Mouse (Mus musculus): ENCODE measurements around the gene Ctns. TPM values are rescaled to one million over a fixed set of nuclear protein-coding genes. Genes with fewer than 3 reads are reported as not detected.

The Ctns gene
- polyA plus RNA-seq, 2 experiments from 2014 or later = 12.9 to 18.3 TPM

- ATAC-seq = peak; percentile 91
Measured at GRCm38 (mm10) chr11:73137591-73138501, 61.0 kb downstream of the Ctns start, which contains the start of gene Haspin. Haspin (minus strand) TSS chr11:73138294.

DNA sequence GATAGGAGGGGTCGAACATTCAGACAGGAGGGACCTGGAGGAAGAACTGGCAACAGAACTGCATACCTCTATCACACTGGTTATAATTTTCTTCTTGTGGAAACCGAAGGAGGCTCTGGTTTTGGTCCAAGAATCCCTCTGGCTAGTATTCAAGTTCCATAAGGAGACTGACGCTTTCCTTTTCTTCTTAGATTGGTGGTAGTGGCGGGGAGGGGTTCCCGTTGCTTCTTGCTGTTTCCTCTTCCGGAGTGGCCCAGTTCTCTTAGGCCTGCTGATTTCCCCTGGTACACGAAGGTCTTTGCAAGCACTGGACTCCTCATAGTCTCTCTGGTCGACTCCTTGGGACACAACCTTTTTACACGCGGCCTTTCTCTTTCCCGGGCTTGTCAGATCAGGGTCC, 61.7 kb downstream of the Ctns start:
- no peak for ATAC-seq

GRCm38 (mm10) chr11:73136587-73136986, 62.3 kb downstream of the Ctns start:
- no peak for ATAC-seq

GRCm38 (mm10) chr11:73134222-73134621, 64.6 kb downstream of the Ctns start:
- ATAC-seq = no peak

Other genes starting within 250 kb of the Ctns start
- gene Atp2a3, start 237.9 kb downstream of the Ctns start, polyA plus RNA-seq (2017; shearing (Covaris generic)) = 10 to 100 TPM; 57.5 to 89.4 TPM
- under 1 TPM in 1 of 2 experiments, not detected in 1; 0.39 TPM for gene P2rx1, start 199.9 kb downstream of the Ctns start, polyA plus RNA-seq (2017; shearing (Covaris generic))
- gene Camkk1, start 180.0 kb downstream of the Ctns start, polyA plus RNA-seq (2017; shearing (Covaris generic)) = 1 to 10 TPM; 2.3 to 5.8 TPM
- 10 to 100 TPM; 17.1 to 21.5 TPM for gene Ncbp3, start 151.3 kb downstream of the Ctns start, polyA plus RNA-seq (2017; shearing (Covaris generic))
- gene Itgae, start 108.5 kb downstream of the Ctns start, polyA plus RNA-seq (2017; shearing (Covaris generic)) = 100 to 1,000 TPM in 1 of 2 experiments, 10 to 100 TPM in 1; 63.9 to 126 TPM
- 1 to 10 TPM; 6.6 to 8.2 TPM for gene Haspin, start 60.7 kb downstream of the Ctns start, polyA plus RNA-seq (2017; shearing (Covaris generic))
- gene P2rx5, start 38.6 kb downstream of the Ctns start, polyA plus RNA-seq (2017; shearing (Covaris generic)) = under 1 TPM; 0.33 to 0.55 TPM
- gene Emc6, start 22.0 kb downstream of the Ctns start, polyA plus RNA-seq (2017; shearing (Covaris generic)) = 10 to 100 TPM; 42.2 to 49.5 TPM
- gene Tax1bp3, start 22.0 kb downstream of the Ctns start, polyA plus RNA-seq (2017; shearing (Covaris generic)) = 10 to 100 TPM; 27.4 to 30.8 TPM
- 1 to 10 TPM; 1.3 to 4.8 TPM for gene Shpk, start 418 bp upstream of the Ctns start, polyA plus RNA-seq (2017; shearing (Covaris generic))
- gene Trpv1, start 35.2 kb upstream of the Ctns start, polyA plus RNA-seq (2017; shearing (Covaris generic)) = not detected
- under 1 TPM; 0.09 to 0.16 TPM for gene Trpv3, start 68.3 kb upstream of the Ctns start, polyA plus RNA-seq (2017; shearing (Covaris generic))
- under 1 TPM in 1 of 2 experiments, not detected in 1; 0.08 TPM for gene Aspa, start 130.6 kb upstream of the Ctns start, polyA plus RNA-seq (2017; shearing (Covaris generic))
- gene Gm49340, start 130.7 kb upstream of the Ctns start, polyA plus RNA-seq (2017; shearing (Covaris generic)) = not detected
- not detected for gene Spata22, start 130.7 kb upstream of the Ctns start, polyA plus RNA-seq (2017; shearing (Covaris generic))
- not detected for gene Olfr20, start 151.7 kb upstream of the Ctns start, polyA plus RNA-seq (2017; shearing (Covaris generic))
- not detected for gene Olfr376, start 172.2 kb upstream of the Ctns start, polyA plus RNA-seq (2017; shearing (Covaris generic))
- not detected for gene Olfr1, start 200.6 kb upstream of the Ctns start, polyA plus RNA-seq (2017; shearing (Covaris generic))
- not detected for gene Olfr378, start 229.4 kb upstream of the Ctns start, polyA plus RNA-seq (2017; shearing (Covaris generic))